Mouse (Mus musculus) lung, postnatal 4 days (tissue): ENCODE data around the gene Usp29.
A peak's percentile ranks its signal among the peaks of the same experiment; 100 is the strongest.
"Not testable (repeated sequence)": the region's sequence is repeated elsewhere in the genome, so short reads cannot be mapped to it uniquely, and the experiment has no call there.

Experiments
- DNase-seq, 2 experiments: peaks; one replicate each; pipeline ENCODE4 v3.0.0; 2021

The Usp29 gene

GRCm38 (mm10) chr7:6879512-6880164 is 149.3 kb downstream of the Usp29 start:
- DNase-seq = peak; percentile 38 to 65

GRCm38 (mm10) chr7:6880918-6881317 is 150.5 kb downstream of the Usp29 start:
- not testable (repeated sequence) for DNase-seq

- no peak for DNase-seq
Measured at GRCm38 (mm10) chr7:6881473-6882046, 151.2 kb downstream of the Usp29 start.

- no peak for DNase-seq
Measured at GRCm38 (mm10) chr7:6883376-6884147, 153.2 kb downstream of the Usp29 start.

- DNase-seq = peak; percentile 10 to 50
Measured at GRCm38 (mm10) chr7:6885416-6885815, 155.0 kb downstream of the Usp29 start.

GRCm38 (mm10) chr7:6886896-6887295 is 156.5 kb downstream of the Usp29 start:
- DNase-seq = no peak

- DNase-seq = no peak
Measured at GRCm38 (mm10) chr7:6889871-6890270, 159.5 kb downstream of the Usp29 start.

- DNase-seq = no peak
Measured at GRCm38 (mm10) chr7:6891206-6891605, 160.8 kb downstream of the Usp29 start.

GRCm38 (mm10) chr7:6897021-6897420 is 166.6 kb downstream of the Usp29 start:
- DNase-seq = not testable (repeated sequence)

GRCm38 (mm10) chr7:6900672-6901071 is 170.3 kb downstream of the Usp29 start:
- DNase-seq = no peak

GRCm38 (mm10) chr7:6903489-6903888 is 173.1 kb downstream of the Usp29 start:
- DNase-seq = peak in 1 of 2 experiments; percentile 27

- DNase-seq = no peak
Measured at GRCm38 (mm10) chr7:6910527-6910926, 180.1 kb downstream of the Usp29 start.

- DNase-seq = peak; percentile 34 to 71
Measured at GRCm38 (mm10) chr7:6911731-6912130, 181.4 kb downstream of the Usp29 start.

- peak; percentile 49 to 72 for DNase-seq
Measured at GRCm38 (mm10) chr7:6913439-6914380, 183.3 kb downstream of the Usp29 start.

- DNase-seq = no peak
Measured at GRCm38 (mm10) chr7:6917126-6917525, 186.7 kb downstream of the Usp29 start.

GRCm38 (mm10) chr7:6918267-6918666 is 187.9 kb downstream of the Usp29 start:
- peak; percentile 77 to 85 for DNase-seq

- DNase-seq = no peak
Measured at GRCm38 (mm10) chr7:6919131-6919870, 188.9 kb downstream of the Usp29 start.

GRCm38 (mm10) chr7:6923515-6923914 is 193.1 kb downstream of the Usp29 start:
- no peak for DNase-seq

GRCm38 (mm10) chr7:6925926-6926730 is 195.8 kb downstream of the Usp29 start:
- DNase-seq = no peak

- no peak for DNase-seq
Measured at GRCm38 (mm10) chr7:6926731-6926995, 196.3 kb downstream of the Usp29 start.

- no peak for DNase-seq
Measured at GRCm38 (mm10) chr7:6929286-6929685, 198.9 kb downstream of the Usp29 start.
